Mouse (Mus musculus): Measurements from ENCODE around the gene Dnaaf5. TPM values are rescaled to one million over a fixed set of nuclear protein-coding genes. Genes with fewer than 3 reads are reported as not detected.
A peak's percentile ranks its signal among the peaks of the same experiment; 100 is the strongest.

Gene Dnaaf5
- total RNA-seq, 1 experiment = 22.8 TPM

- no peak for DNase-seq (ENCODE audit: low read depth, low spot score)
- Histone ChIP-seq H3K4me1 (ENCODE audit: control insufficient read depth in 2 of 2, insufficient read depth in 2 of 2, low read length in 2 of 2, poor library complexity in 1 of 2) (peaks cover 4 to 8% of the 10 kb centered on the region in 2 experiments; a peak in 2 of 4 replicates), H3K9ac (ENCODE audit: insufficient read depth, low read depth, low read length, poor library complexity, severe bottlenecking) (no peak overlapping the region), H3K27ac (ENCODE audit: insufficient read depth, low read depth, low read length, poor library complexity, severe bottlenecking) (no peak overlapping the region), H3K36me3 (ENCODE audit: control insufficient read depth, insufficient read depth, low read length, poor library complexity, severe bottlenecking) (peaks cover 38% of the 10 kb centered on the region), H3K4me3 (ENCODE audit: insufficient read depth in 1 of 2, low read depth in 1 of 2, low read length in 2 of 2, poor library complexity in 1 of 2, severe bottlenecking in 1 of 2) (no peak overlapping the region), H3K9me3 (ENCODE audit: control insufficient read depth, insufficient read depth, low read depth, low read length) (no peaks in the 10 kb centered on the region)
- no peak for TF ChIP-seq HCFC1 (IDR thresholded peaks at IDR 0.05; ENCODE audit: borderline replicate concordance, insufficient read depth, low read length)
- in situ Hi-C loops (cut with MboI; ENCODE audit: low sequenced_read_pairs in 2 of 2, unreplicated experiment in 2 of 2) = no loop called here
Measured at GRCm38 (mm10) chr5:139161632-139162031, 11.6 kb downstream of the Dnaaf5 start.

- no peak for DNase-seq (ENCODE audit: low read depth, low spot score)
- Histone ChIP-seq H3K9ac (ENCODE audit: insufficient read depth, low read depth, low read length, poor library complexity, severe bottlenecking) (peak overlapping the region; percentile 28; the same call in 1 of the 2 replicates), H3K9me3 (ENCODE audit: control insufficient read depth, insufficient read depth, low read depth, low read length) (no peaks in the 10 kb centered on the region), H3K36me3 (ENCODE audit: control insufficient read depth, insufficient read depth, low read length, poor library complexity, severe bottlenecking) (peaks cover 44% of the 10 kb centered on the region), H3K27ac (ENCODE audit: insufficient read depth, low read depth, low read length, poor library complexity, severe bottlenecking) (peak overlapping the region; percentile 92), H3K4me3 (ENCODE audit: insufficient read depth in 1 of 2, low read depth in 1 of 2, low read length in 2 of 2, poor library complexity in 1 of 2, severe bottlenecking in 1 of 2) (0 out of 4 replicates have a peak overlapping the region, but pooled peaks of 1 of the 2 experiments have one; percentile 13), H3K4me1 (ENCODE audit: control insufficient read depth in 2 of 2, insufficient read depth in 2 of 2, low read length in 2 of 2, poor library complexity in 1 of 2) (peaks cover 13 to 19% of the 10 kb centered on the region in 2 experiments)
- in situ Hi-C loops (cut with MboI; ENCODE audit: low sequenced_read_pairs in 2 of 2, unreplicated experiment in 2 of 2) = no loop called here
- TF ChIP-seq CHD2 (IDR thresholded peaks at IDR 0.05; ENCODE audit: low read depth, low read length) = no peak
- no peak for TF ChIP-seq ZNF384 (IDR thresholded peaks at IDR 0.05; ENCODE audit: low read depth, low read length)
- no peak for TF ChIP-seq ZC3H11A (IDR thresholded peaks at IDR 0.05; ENCODE audit: borderline replicate concordance, low read depth, low read length)
- no peak for TF ChIP-seq HCFC1 (IDR thresholded peaks at IDR 0.05; ENCODE audit: borderline replicate concordance, insufficient read depth, low read length)
- TF ChIP-seq MAFK (IDR thresholded peaks at IDR 0.05; ENCODE audit: insufficient read depth, low read depth, low read length) = no peak
Measured at GRCm38 (mm10) chr5:139166781-139167361, 16.8 kb downstream of the Dnaaf5 start.

- H3K36me3 ChIP-seq (ENCODE audit: control insufficient read depth, insufficient read depth, low read length, poor library complexity, severe bottlenecking) = peaks cover 43% of the 10 kb centered on the region
- peak; percentile 64 for DNase-seq (ENCODE audit: low read depth, low spot score)
- no peaks in the 10 kb centered on the region for H3K9me3 ChIP-seq (ENCODE audit: control insufficient read depth, insufficient read depth, low read depth, low read length)
- H3K27ac ChIP-seq (ENCODE audit: insufficient read depth, low read depth, low read length, poor library complexity, severe bottlenecking) = peak overlapping the region; percentile 92
- peak overlapping the region; percentile 51; the same call in 1 of the 2 replicates for H3K9ac ChIP-seq (ENCODE audit: insufficient read depth, low read depth, low read length, poor library complexity, severe bottlenecking)
- no peak for TF ChIP-seq MAFK (IDR thresholded peaks at IDR 0.05; ENCODE audit: insufficient read depth, low read depth, low read length)
- 0 out of 2 replicates have a peak, but pooled peaks have one; percentile 54 for TF ChIP-seq HCFC1 (IDR thresholded peaks at IDR 0.05; ENCODE audit: borderline replicate concordance, insufficient read depth, low read length)
- TF ChIP-seq ZC3H11A (IDR thresholded peaks at IDR 0.05; ENCODE audit: borderline replicate concordance, low read depth, low read length) = no peak
- peak; percentile 93 for TF ChIP-seq ZNF384 (IDR thresholded peaks at IDR 0.05; ENCODE audit: low read depth, low read length)
- no peak for TF ChIP-seq CHD2 (IDR thresholded peaks at IDR 0.05; ENCODE audit: low read depth, low read length)
- peak overlapping the region; percentile 13 to 23; a peak in 1 of 4 replicates for H3K4me3 ChIP-seq (ENCODE audit: insufficient read depth in 1 of 2, low read depth in 1 of 2, low read length in 2 of 2, poor library complexity in 1 of 2, severe bottlenecking in 1 of 2)
- in situ Hi-C loops (cut with MboI; ENCODE audit: low sequenced_read_pairs in 2 of 2, unreplicated experiment in 2 of 2) = no loop called here
- peaks cover 13 to 19% of the 10 kb centered on the region in 2 experiments for H3K4me1 ChIP-seq (ENCODE audit: control insufficient read depth in 2 of 2, insufficient read depth in 2 of 2, low read length in 2 of 2, poor library complexity in 1 of 2)
Measured at GRCm38 (mm10) chr5:139167548-139167947, 17.5 kb downstream of the Dnaaf5 start.

- DNase-seq (ENCODE audit: low read depth, low spot score) = no peak
- in situ Hi-C loops (cut with MboI; ENCODE audit: low sequenced_read_pairs in 2 of 2, unreplicated experiment in 2 of 2) = loop anchor here in 1 of 2 experiments (10.0 kb wide), 1 partner anchor 317 kb away; no protein-coding TSS in a partner anchor
- H3K4me3 ChIP-seq (ENCODE audit: insufficient read depth in 1 of 2, low read depth in 1 of 2, low read length in 2 of 2, poor library complexity in 1 of 2, severe bottlenecking in 1 of 2) = no peak overlapping the region
- peaks cover 35% of the 10 kb centered on the region for H3K36me3 ChIP-seq (ENCODE audit: control insufficient read depth, insufficient read depth, low read length, poor library complexity, severe bottlenecking)
- H3K27ac ChIP-seq (ENCODE audit: insufficient read depth, low read depth, low read length, poor library complexity, severe bottlenecking) = no peak overlapping the region
- TF ChIP-seq HCFC1 (IDR thresholded peaks at IDR 0.05; ENCODE audit: borderline replicate concordance, insufficient read depth, low read length) (no peak), CHD2 (IDR thresholded peaks at IDR 0.05; ENCODE audit: low read depth, low read length) (no peak), ZC3H11A (IDR thresholded peaks at IDR 0.05; ENCODE audit: borderline replicate concordance, low read depth, low read length) (no peak), ZNF384 (IDR thresholded peaks at IDR 0.05; ENCODE audit: low read depth, low read length) (no peak), MAFK (IDR thresholded peaks at IDR 0.05; ENCODE audit: insufficient read depth, low read depth, low read length) (no peak)
- H3K9me3 ChIP-seq (ENCODE audit: control insufficient read depth, insufficient read depth, low read depth, low read length) = no peaks in the 10 kb centered on the region
- peaks cover 6 to 10% of the 10 kb centered on the region in 2 experiments for H3K4me1 ChIP-seq (ENCODE audit: control insufficient read depth in 2 of 2, insufficient read depth in 2 of 2, low read length in 2 of 2, poor library complexity in 1 of 2)
- no peak overlapping the region for H3K9ac ChIP-seq (ENCODE audit: insufficient read depth, low read depth, low read length, poor library complexity, severe bottlenecking)
Measured at GRCm38 (mm10) chr5:139171929-139172328, 21.9 kb downstream of the Dnaaf5 start.

All from ES-E14 (cell line).